Mouse (Mus musculus) MEL (cell line): Measurements from ENCODE around the gene Vcp. TPM values are rescaled to one million over a fixed set of nuclear protein-coding genes. Genes with fewer than 3 reads are reported as not detected.
A peak's percentile ranks its signal among the peaks of the same experiment; 100 is the strongest.

Experiments
- DNase-seq: peaks from one replicate; pipeline ENCODE4 v3.0.0; 2011; ENCODE audit warnings: low read depth, low spot score
- H3K27ac ChIP-seq: 2 replicates; pipeline ENCODE4 v1.5.1; 2012; ENCODE audit warnings: low read depth, mild to moderate bottlenecking, control low read depth, low read length, moderate library complexity; ENCODE audit not compliant: control insufficient read depth
- H3K27me3 ChIP-seq, 2 experiments: fragments of 150-350 bp in 1 of 2; sonication (generic) in 1 of 2; 2 replicates each; pipeline ENCODE4 v1.6.1; 2012; ENCODE audit warnings: low read length in 2 of 2, mild to moderate bottlenecking in 2 of 2, improper control_type of control experiment in 1 of 2, moderate library complexity in 1 of 2; ENCODE audit not compliant: insufficient read depth in 2 of 2, control insufficient read depth in 1 of 2
- H3K36me3 ChIP-seq, 2 experiments: 2 replicates each; pipeline ENCODE4 v1.6.1; 2012 to 2014; ENCODE audit warnings: low read length in 2 of 2, improper control_type of control experiment in 1 of 2, inconsistent platforms in 1 of 2, mild to moderate bottlenecking in 1 of 2; ENCODE audit not compliant: insufficient read depth in 2 of 2, control insufficient read depth in 1 of 2
- H3K4me1 ChIP-seq, 2 experiments: fragments of 150-350 bp in 1 of 2; sonication (generic) in 1 of 2; 2 replicates each; pipeline ENCODE4 v1.6.1; 2012; ENCODE audit warnings: low read length in 2 of 2, improper control_type of control experiment in 1 of 2, mild to moderate bottlenecking in 1 of 2; ENCODE audit not compliant: insufficient read depth in 2 of 2, control insufficient read depth in 1 of 2
- H3K4me3 ChIP-seq, 2 experiments: fragments of 150-350 bp in 1 of 2; sonication (generic) in 1 of 2; 2 replicates each; pipeline ENCODE4 v1.5.1; 2012; ENCODE audit warnings: low read depth in 2 of 2, low read length in 2 of 2, mild to moderate bottlenecking in 2 of 2, moderate library complexity in 2 of 2, control low read depth in 1 of 2, improper control_type of control experiment in 1 of 2; ENCODE audit not compliant: control insufficient read depth in 1 of 2, insufficient read depth in 1 of 2
- H3K79me2 ChIP-seq: 2 replicates; pipeline ENCODE4 v1.6.1; 2012; ENCODE audit warnings: mild to moderate bottlenecking, low read length, moderate library complexity; ENCODE audit not compliant: control insufficient read depth, poor library complexity, insufficient read depth
- H3K9ac ChIP-seq: 2 replicates; pipeline ENCODE4 v1.6.1; 2012; ENCODE audit warnings: low read depth, mild to moderate bottlenecking, control low read depth, low read length, moderate library complexity; ENCODE audit not compliant: control insufficient read depth, poor library complexity, severe bottlenecking
- H3K9me3 ChIP-seq: fragments of 150-350 bp; sonication (generic); replicated peaks from 2 replicates; pipeline ENCODE4 v1.6.1; 2012; ENCODE audit warnings: mild to moderate bottlenecking, low read length, improper control_type of control experiment, moderate library complexity; ENCODE audit not compliant: insufficient read depth
- BHLHE40 ChIP-seq: IDR thresholded peaks from 2 replicates; pipeline ENCODE4 v1.6.1; 2012; ENCODE audit warnings: low read depth, mild to moderate bottlenecking, inconsistent platforms, low read length, improper control_type of control experiment, borderline replicate concordance
- CHD1 ChIP-seq: IDR thresholded peaks from 2 replicates; pipeline ENCODE4 v1.6.1; 2012; ENCODE audit warnings: low read depth, mild to moderate bottlenecking, inconsistent platforms, low read length, improper control_type of control experiment
- CHD2 ChIP-seq: IDR thresholded peaks from 2 replicates; pipeline ENCODE4 v1.6.1; 2011; ENCODE audit warnings: low read length, improper control_type of control experiment
- CTCF ChIP-seq, 3 experiments: IDR thresholded peaks in 2 of 3; conservative IDR thresholded peaks in 1 of 3; 2 replicates each; pipeline ENCODE4 v1.5.1; 2011 to 2012; ENCODE audit warnings: low read length in 3 of 3, low read depth in 2 of 3, mild to moderate bottlenecking in 2 of 3, improper control_type of control experiment in 1 of 3, inconsistent platforms in 1 of 3, mixed read lengths in 1 of 3, moderate library complexity in 1 of 3; ENCODE audit not compliant: control insufficient read depth in 1 of 3, insufficient read depth in 1 of 3, poor library complexity in 1 of 3, severe bottlenecking in 1 of 3
- E2F4 ChIP-seq: IDR thresholded peaks from 2 replicates; pipeline ENCODE4 v1.6.1; 2011; ENCODE audit warnings: low read depth, low read length, improper control_type of control experiment, borderline replicate concordance
- ELF1 ChIP-seq: IDR thresholded peaks from 2 replicates; pipeline ENCODE4 v1.6.1; 2014; ENCODE audit warnings: low read depth, mild to moderate bottlenecking, inconsistent platforms, low read length, improper control_type of control experiment, moderate library complexity
- EP300 ChIP-seq, 2 experiments: IDR thresholded peaks; 2 replicates each; pipeline ENCODE4 v1.6.1; 2011; ENCODE audit warnings: improper control_type of control experiment in 2 of 2, low read length in 2 of 2, low read depth in 1 of 2, mild to moderate bottlenecking in 1 of 2
- ETS1 ChIP-seq: IDR thresholded peaks from 2 replicates; pipeline ENCODE4 v1.6.1; 2012; ENCODE audit warnings: low read depth, mild to moderate bottlenecking, inconsistent platforms, low read length, improper control_type of control experiment, moderate library complexity
- GATA1 ChIP-seq: IDR thresholded peaks from 2 replicates; pipeline ENCODE4 v1.6.1; 2011; ENCODE audit warnings: low read depth, low read length, improper control_type of control experiment
- JUND ChIP-seq: IDR thresholded peaks from 2 replicates; pipeline ENCODE4 v1.6.1; 2011; ENCODE audit warnings: low read depth, mild to moderate bottlenecking, improper control_type of control experiment, low read length
- KAT2A ChIP-seq: conservative IDR thresholded peaks from 2 replicates; pipeline ENCODE4 v1.6.1; 2012; ENCODE audit warnings: low read depth, low read length, improper control_type of control experiment, inconsistent platforms
- MAFK ChIP-seq: IDR thresholded peaks from 2 replicates; pipeline ENCODE4 v1.6.1; 2011; ENCODE audit warnings: low read depth, mild to moderate bottlenecking, low read length, improper control_type of control experiment, borderline replicate concordance
- MAX ChIP-seq: IDR thresholded peaks from 2 replicates; pipeline ENCODE4 v1.6.1; 2011; ENCODE audit warnings: low read length, improper control_type of control experiment
- MAZ ChIP-seq: IDR thresholded peaks from 2 replicates; pipeline ENCODE4 v1.6.1; 2012; ENCODE audit warnings: low read depth, mild to moderate bottlenecking, inconsistent platforms, low read length, improper control_type of control experiment
- MEF2A ChIP-seq: IDR thresholded peaks from 2 replicates; pipeline ENCODE4 v1.6.1; 2014; ENCODE audit warnings: low read depth, mild to moderate bottlenecking, inconsistent platforms, low read length, improper control_type of control experiment; ENCODE audit not compliant: poor library complexity, insufficient replicate concordance, severe bottlenecking; ENCODE audit errors: extremely low read depth
- MXI1 ChIP-seq: IDR thresholded peaks from 2 replicates; pipeline ENCODE4 v1.6.1; 2011; ENCODE audit warnings: mild to moderate bottlenecking, low read depth, low read length, improper control_type of control experiment
- MYB ChIP-seq: IDR thresholded peaks from 2 replicates; pipeline ENCODE4 v1.6.1; 2011; ENCODE audit warnings: mild to moderate bottlenecking, low read depth, low read length, improper control_type of control experiment
- MYC ChIP-seq: IDR thresholded peaks from 2 replicates; pipeline ENCODE4 v1.6.1; 2011; ENCODE audit warnings: low read depth, mild to moderate bottlenecking, low read length, improper control_type of control experiment, moderate library complexity
- NELFE ChIP-seq: IDR thresholded peaks from 2 replicates; pipeline ENCODE4 v1.6.1; 2011; ENCODE audit warnings: low read depth, low read length, improper control_type of control experiment
- NRF1 ChIP-seq: IDR thresholded peaks from 2 replicates; pipeline ENCODE4 v1.6.1; 2014; ENCODE audit warnings: low read depth, mild to moderate bottlenecking, inconsistent platforms, low read length, improper control_type of control experiment, moderate library complexity; ENCODE audit not compliant: poor library complexity, insufficient read depth, severe bottlenecking
- POLR2A ChIP-seq, 2 experiments: IDR thresholded peaks; 2 replicates each; pipeline ENCODE4 v1.6.1; 2011 to 2012; ENCODE audit warnings: low read length in 2 of 2, mild to moderate bottlenecking in 2 of 2, control low read depth in 1 of 2, improper control_type of control experiment in 1 of 2, low read depth in 1 of 2, moderate library complexity in 1 of 2; ENCODE audit not compliant: control insufficient read depth in 1 of 2, insufficient read depth in 1 of 2, poor library complexity in 1 of 2
- POLR2AphosphoS2 ChIP-seq: IDR thresholded peaks from 2 replicates; pipeline ENCODE4 v1.6.1; 2011; ENCODE audit warnings: low read length, improper control_type of control experiment
- POLR2AphosphoS5 ChIP-seq: IDR thresholded peaks from 2 replicates; pipeline ENCODE4 v1.6.1; 2012; ENCODE audit warnings: low read depth, borderline replicate concordance, mild to moderate bottlenecking, inconsistent platforms, low read length, moderate library complexity, mixed read lengths
- RAD21 ChIP-seq: IDR thresholded peaks from 2 replicates; pipeline ENCODE4 v1.6.1; 2011; ENCODE audit warnings: mild to moderate bottlenecking, low read depth, low read length, improper control_type of control experiment
- SIN3A ChIP-seq: IDR thresholded peaks from 2 replicates; pipeline ENCODE4 v1.6.1; 2012; ENCODE audit warnings: low read length, improper control_type of control experiment, inconsistent platforms
- SMC3 ChIP-seq: IDR thresholded peaks from 2 replicates; pipeline ENCODE4 v1.6.1; 2011; ENCODE audit warnings: low read depth, low read length, improper control_type of control experiment
- TAL1 ChIP-seq: IDR thresholded peaks from 2 replicates; pipeline ENCODE4 v1.6.1; 2012; ENCODE audit warnings: mild to moderate bottlenecking, inconsistent platforms, low read length, moderate library complexity, mixed read lengths
- TBP ChIP-seq: IDR thresholded peaks from 2 replicates; pipeline ENCODE4 v1.8.0; 2011; ENCODE audit warnings: low read depth, low read length, improper control_type of control experiment
- TCF12 ChIP-seq: IDR thresholded peaks from 2 replicates; pipeline ENCODE4 v1.6.1; 2014; ENCODE audit warnings: low read depth, mild to moderate bottlenecking, inconsistent platforms, low read length, improper control_type of control experiment, moderate library complexity
- UBTF ChIP-seq: IDR thresholded peaks from 2 replicates; pipeline ENCODE4 v1.6.1; 2012; ENCODE audit warnings: low read depth, mild to moderate bottlenecking, inconsistent platforms, low read length, improper control_type of control experiment, moderate library complexity, borderline replicate concordance; ENCODE audit not compliant: insufficient read depth
- USF1 ChIP-seq: IDR thresholded peaks from 2 replicates; pipeline ENCODE4 v1.6.1; 2014; ENCODE audit warnings: low read depth, mild to moderate bottlenecking, inconsistent platforms, low read length, improper control_type of control experiment, moderate library complexity
- USF2 ChIP-seq, 2 experiments: IDR thresholded peaks; 2 replicates each; pipeline ENCODE4 v1.6.1; 2011 to 2012; ENCODE audit warnings: improper control_type of control experiment in 2 of 2, low read length in 2 of 2, borderline replicate concordance in 1 of 2, inconsistent platforms in 1 of 2, low read depth in 1 of 2, mild to moderate bottlenecking in 1 of 2; ENCODE audit not compliant: insufficient read depth in 1 of 2
- ZC3H11A ChIP-seq: IDR thresholded peaks from 2 replicates; pipeline ENCODE4 v1.6.1; 2012; ENCODE audit warnings: low read depth, mild to moderate bottlenecking, inconsistent platforms, low read length, improper control_type of control experiment
- ZKSCAN1 ChIP-seq: IDR thresholded peaks from 2 replicates; pipeline ENCODE4 v1.6.1; 2012; ENCODE audit warnings: low read depth, mild to moderate bottlenecking, inconsistent platforms, low read length, improper control_type of control experiment, moderate library complexity
- ZMIZ1 ChIP-seq: IDR thresholded peaks from 2 replicates; pipeline ENCODE4 v1.6.1; 2012; ENCODE audit warnings: low read depth, mild to moderate bottlenecking, inconsistent platforms, low read length, improper control_type of control experiment, moderate library complexity
- ZNF384 ChIP-seq: IDR thresholded peaks from 2 replicates; pipeline ENCODE4 v1.6.1; 2012; ENCODE audit warnings: low read depth, mild to moderate bottlenecking, inconsistent platforms, low read length, improper control_type of control experiment
- polyA plus RNA-seq, 2 experiments: library from polyadenylated mRNA; stranded (reverse) in 1 of 2; unstranded in 1 of 2; fragments of >175 nt in 1 of 2; fragments of >200 nt in 1 of 2; gene quantifications; 2 replicates each; pipeline versions ENCODE4 v1.2.1 to v1.2.4; 2012; ENCODE audit warnings: low replicate concordance in 2 of 2, low read depth in 1 of 2; ENCODE audit not compliant: insufficient read length in 2 of 2, insufficient read depth in 1 of 2, missing spikeins in 1 of 2
- total RNA-seq: library from RNA; depleted of rRNA; stranded (reverse); fragments of 300-350 nt; gene quantifications from 2 replicates; pipeline ENCODE4 v1.2.3, GENCODE M21; 2012

Vcp gene
- total and polyA plus RNA-seq, 3 experiments, result 264 to 792 (median 420) TPM

DNA sequence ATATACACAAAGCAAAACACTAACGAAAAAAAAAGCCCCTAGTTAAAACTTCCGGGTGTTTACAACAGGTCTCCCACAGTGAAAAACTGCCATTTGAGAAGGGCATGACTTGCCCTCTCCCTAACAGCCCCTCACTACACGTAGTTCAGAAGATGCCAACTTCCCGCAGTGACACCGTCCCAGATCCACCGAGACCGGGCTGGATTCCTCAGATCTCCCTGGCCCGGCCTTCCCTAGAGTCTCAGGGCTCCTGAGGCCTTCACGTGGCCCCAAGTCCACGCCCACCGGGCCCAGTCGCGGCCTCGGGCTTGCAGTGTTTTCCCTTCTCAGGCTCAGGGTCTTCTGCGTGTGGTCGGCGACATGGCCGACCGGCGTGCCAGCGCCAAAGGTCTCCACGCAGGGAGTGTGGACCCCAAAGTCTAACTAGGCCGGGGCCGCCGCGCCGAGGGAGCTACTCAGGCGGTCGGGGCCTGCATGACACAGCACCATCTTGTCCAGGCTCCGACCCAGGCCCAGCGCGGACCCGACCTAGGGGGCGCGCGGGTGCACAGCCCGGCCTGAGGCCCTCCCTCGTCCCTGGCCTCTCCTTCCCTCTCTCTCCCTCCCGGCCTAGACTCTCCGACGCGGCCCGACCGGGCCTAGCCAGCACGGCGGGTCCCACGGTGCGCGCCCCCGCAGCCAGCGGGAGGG, 711 bp downstream of the Vcp start:
- Histone ChIP-seq H3K9me3 (no peaks in the 10 kb centered on the region), H3K27me3 (no peaks in the 10 kb centered on the region), H3K4me1 (peaks cover 3 to 13% of the 10 kb centered on the region in 2 experiments; a peak in 3 of 4 replicates), H3K9ac (peak overlapping the region; percentile 83), H3K4me3 (peak overlapping the region; percentile 68 to 78), H3K27ac (peak overlapping the region; percentile 91), H3K79me2 (peaks cover 36% of the 10 kb centered on the region), H3K36me3 (peaks cover 17 to 25% of the 10 kb centered on the region in 2 experiments)
- DNase-seq, result peak; percentile 87
- TF ChIP-seq ETS1, result no peak
- no peak; the same call in 1 of the 2 replicates for TF ChIP-seq POLR2AphosphoS2
- TF ChIP-seq CHD1, result no peak
- peak; percentile 51; the same call in 1 of the 2 replicates for TF ChIP-seq NELFE
- no peak for TF ChIP-seq GATA1
- peak; percentile 80; the same call in 1 of the 2 replicates for TF ChIP-seq MAX
- TF ChIP-seq NRF1, result no peak
- TF ChIP-seq E2F4, result no peak
- no peak for TF ChIP-seq ZNF384
- no peak for TF ChIP-seq TAL1
- no peak for TF ChIP-seq POLR2AphosphoS5
- no peak for TF ChIP-seq TBP
- no peak for TF ChIP-seq MYB
- TF ChIP-seq ZC3H11A, result no peak
- no peak for TF ChIP-seq MEF2A
- TF ChIP-seq ELF1, result 0 out of 2 replicates have a peak, but pooled peaks have one; percentile 30
- TF ChIP-seq MXI1, result peak; percentile 98
- no peak; the same call in 1 of the 2 replicates for TF ChIP-seq MYC
- no peak for TF ChIP-seq RAD21
- peak; percentile 88 for TF ChIP-seq USF1
- no peak for TF ChIP-seq EP300 (IDR thresholded peaks at IDR 0.05; ENCODE audit: low read depth in 1 of 2, low read length in 2 of 2)
- no peak for TF ChIP-seq BHLHE40
- no peak for TF ChIP-seq CHD2
- TF ChIP-seq TCF12, result no peak; the same call in 1 of the 2 replicates
- TF ChIP-seq ZKSCAN1, result no peak
- TF ChIP-seq POLR2A (IDR thresholded peaks at IDR 0.05; ENCODE audit: control insufficient read depth in 1 of 2, insufficient read depth in 1 of 2, low read depth in 1 of 2, low read length in 2 of 2, poor library complexity in 1 of 2), result peak; percentile 59 to 69; a peak in 1 of 4 replicates
- TF ChIP-seq MAFK, result no peak
- no peak for TF ChIP-seq JUND
- TF ChIP-seq USF2 (IDR thresholded peaks at IDR 0.05; ENCODE audit: borderline replicate concordance in 1 of 2, insufficient read depth in 1 of 2, low read depth in 1 of 2, low read length in 2 of 2), result no peak
- no peak; the same call in 1 of the 2 replicates for TF ChIP-seq KAT2A
- peak in 2 of 3 experiments; percentile 26 to 53; a peak in 5 of 6 replicates for TF ChIP-seq CTCF (IDR thresholded peaks at IDR 0.05 in 2 of 3, conservative IDR thresholded peaks at IDR 0.05 in 1 of 3; ENCODE audit: control insufficient read depth in 1 of 3, insufficient read depth in 1 of 3, low read depth in 2 of 3, low read length in 3 of 3, poor library complexity in 1 of 3, severe bottlenecking in 1 of 3)
- TF ChIP-seq SMC3, result no peak
- peak; percentile 80; the same call in 1 of the 2 replicates for TF ChIP-seq SIN3A
- peak; percentile 56; the same call in 1 of the 2 replicates for TF ChIP-seq ZMIZ1
- 0 out of 2 replicates have a peak, but pooled peaks have one; percentile 46 for TF ChIP-seq UBTF
- no peak for TF ChIP-seq MAZ
